Mouse (Mus musculus): Measurements from ENCODE around the gene Fastk. TPM values are rescaled to one million over a fixed set of nuclear protein-coding genes. Genes with fewer than 3 reads are reported as not detected.

Fastk gene
- total and polyA plus RNA-seq, 2 experiments from 2014 or later, result 97.9 to 174 TPM

DNA sequence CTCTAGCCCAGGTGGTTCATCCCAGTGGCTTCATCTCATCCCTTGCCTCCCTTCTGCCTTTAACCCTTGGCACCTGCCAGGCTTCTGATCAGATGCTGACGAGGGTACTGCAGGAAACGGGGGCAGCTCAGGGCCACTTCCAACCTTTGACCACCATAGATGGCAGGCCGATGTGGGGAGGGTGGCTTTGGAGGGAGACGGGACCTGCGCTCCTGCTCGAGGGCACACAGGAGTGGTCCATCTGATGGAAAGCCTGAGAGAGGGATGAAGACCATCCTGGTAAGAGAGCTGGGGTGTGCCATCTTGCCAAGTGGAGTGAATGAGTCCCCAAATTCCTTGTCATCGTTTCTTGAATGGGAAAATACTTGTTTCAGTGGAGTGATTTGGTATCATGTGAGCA, 1.9 kb downstream of the Fastk start:
- 92% methylated on average over 7 of the region's 7 CpGs for WGBS
- H3K4me3 ChIP-seq (ENCODE audit: low read depth, low read length), result no peak overlapping the region
- H3K9ac ChIP-seq (replicated peaks; ENCODE audit: low read length, poor library complexity, severe bottlenecking), result no peak overlapping the region

DNA sequence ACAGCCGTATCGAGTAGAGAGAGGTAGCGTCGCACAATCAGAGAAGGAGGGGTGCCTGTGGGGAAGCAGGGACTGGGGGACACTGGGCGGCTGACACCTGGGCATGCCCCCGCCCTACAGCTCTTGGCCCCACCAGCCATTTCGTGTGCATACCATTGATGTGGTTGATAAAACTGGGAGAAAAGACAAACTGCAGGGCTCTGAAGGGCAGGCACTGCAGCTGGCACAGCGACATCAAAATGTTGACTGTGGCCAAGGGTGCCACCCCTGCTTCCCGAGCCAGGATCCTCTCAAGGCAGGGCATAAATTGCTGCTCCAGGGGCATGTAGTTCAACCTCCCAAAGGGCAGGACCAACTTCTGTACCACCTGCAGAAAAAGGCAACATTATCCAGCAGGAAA, 3.1 kb downstream of the Fastk start:
- H3K36me3 ChIP-seq (ENCODE audit: insufficient read depth, low read length), result peaks cover 32% of the 10 kb centered on the region
- H3K9ac ChIP-seq (replicated peaks; ENCODE audit: low read length, poor library complexity, severe bottlenecking), result no peak overlapping the region
- H3K4me3 ChIP-seq (ENCODE audit: low read depth, low read length), result no peak overlapping the region
- no peak overlapping the region for H3K4me2 ChIP-seq (ENCODE audit: low read depth, low read length, poor library complexity, severe bottlenecking)
- ATAC-seq (ENCODE audit: low FRiP score) (no peak), DNase-seq (ENCODE audit: low spot score) (no peak)
- TF ChIP-seq CTCF (IDR thresholded peaks at IDR 0.05), result no peak
- peaks cover 10% of the 10 kb centered on the region; the same call in 1 of the 2 replicates for H3K4me1 ChIP-seq (ENCODE audit: insufficient read depth, low read length)
- no peaks in the 10 kb centered on the region for H3K9me3 ChIP-seq (ENCODE audit: low read length)
- 89% methylated on average over 9 of the region's 9 CpGs for WGBS
- no peak overlapping the region for H3K27ac ChIP-seq (ENCODE audit: low read depth, low read length)
- no peaks in the 10 kb centered on the region for H3K27me3 ChIP-seq (ENCODE audit: insufficient read depth, low read length)

More for the DNA sequence above, 1.9 kb downstream of the Fastk start:
- Histone ChIP-seq H3K27me3 (ENCODE audit: insufficient read depth, low read length) (no peaks in the 10 kb centered on the region), H3K36me3 (ENCODE audit: insufficient read depth, low read length) (peaks cover 32% of the 10 kb centered on the region), H3K4me1 (ENCODE audit: insufficient read depth, low read length) (peaks cover 14% of the 10 kb centered on the region), H3K27ac (ENCODE audit: low read depth, low read length) (no peak overlapping the region), H3K9me3 (ENCODE audit: low read length) (no peaks in the 10 kb centered on the region), H3K4me2 (ENCODE audit: low read depth, low read length, poor library complexity, severe bottlenecking) (no peak overlapping the region)
- TF ChIP-seq CTCF (IDR thresholded peaks at IDR 0.05), result no peak
- ATAC-seq (ENCODE audit: low FRiP score) (no peak), DNase-seq (ENCODE audit: low spot score) (no peak)

DNA sequence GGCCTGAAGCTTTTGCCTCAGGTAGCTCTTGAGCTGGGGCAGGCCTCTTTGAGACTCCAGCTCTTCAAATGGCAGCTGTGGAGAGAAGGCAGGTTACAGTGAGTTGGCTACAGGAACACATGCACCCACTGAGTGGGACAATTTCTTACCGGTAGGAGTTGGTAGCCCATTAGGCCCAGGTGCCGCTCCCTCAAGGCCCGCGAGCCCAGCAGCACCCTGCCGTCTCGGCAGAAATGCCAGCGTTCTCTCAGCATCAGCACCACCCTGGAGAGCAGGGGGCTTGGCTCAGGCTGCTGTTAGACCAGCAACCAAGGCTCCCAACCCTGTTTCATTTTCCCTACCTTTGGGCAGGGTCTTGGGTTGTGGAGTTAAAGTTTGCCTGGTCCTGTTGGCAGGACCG, 3.9 kb downstream of the Fastk start:
- peaks cover 10% of the 10 kb centered on the region; the same call in 1 of the 2 replicates for H3K4me1 ChIP-seq (ENCODE audit: insufficient read depth, low read length)
- 88% methylated on average over 8 of the region's 8 CpGs for WGBS
- H3K9ac ChIP-seq (replicated peaks; ENCODE audit: low read length, poor library complexity, severe bottlenecking), result no peak overlapping the region
- no peaks in the 10 kb centered on the region for H3K9me3 ChIP-seq (ENCODE audit: low read length)
- no peak for DNase-seq (ENCODE audit: low spot score)
- H3K27ac ChIP-seq (ENCODE audit: low read depth, low read length), result no peak overlapping the region
- peaks cover 32% of the 10 kb centered on the region for H3K36me3 ChIP-seq (ENCODE audit: insufficient read depth, low read length)
- ATAC-seq (ENCODE audit: low FRiP score), result no peak
- no peak overlapping the region for H3K4me2 ChIP-seq (ENCODE audit: low read depth, low read length, poor library complexity, severe bottlenecking)
- H3K4me3 ChIP-seq (ENCODE audit: low read depth, low read length), result no peak overlapping the region
- no peaks in the 10 kb centered on the region for H3K27me3 ChIP-seq (ENCODE audit: insufficient read depth, low read length)
- TF ChIP-seq CTCF (IDR thresholded peaks at IDR 0.05), result no peak

DNA sequence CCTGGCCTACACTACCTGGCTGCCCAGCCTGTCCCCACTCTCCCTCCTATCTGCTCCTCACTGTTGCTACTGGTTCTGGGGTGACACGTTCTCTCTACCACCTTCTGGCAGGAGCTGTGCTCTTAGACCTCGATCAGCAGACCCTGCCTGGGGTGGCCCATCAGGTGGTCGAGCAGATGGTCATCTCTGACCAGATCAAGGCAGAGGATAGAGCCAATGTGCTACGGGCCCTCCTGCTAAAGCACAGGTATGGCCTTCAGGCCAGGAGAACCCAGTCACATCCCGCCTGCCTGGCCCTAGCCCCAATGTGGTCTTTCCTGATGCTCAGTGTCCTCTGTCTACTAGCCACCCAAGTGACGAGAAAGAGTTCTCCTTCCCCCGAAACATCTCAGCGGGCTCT, 11.1 kb downstream of the Fastk start:
- no peak for ATAC-seq (ENCODE audit: low FRiP score)

DNA sequence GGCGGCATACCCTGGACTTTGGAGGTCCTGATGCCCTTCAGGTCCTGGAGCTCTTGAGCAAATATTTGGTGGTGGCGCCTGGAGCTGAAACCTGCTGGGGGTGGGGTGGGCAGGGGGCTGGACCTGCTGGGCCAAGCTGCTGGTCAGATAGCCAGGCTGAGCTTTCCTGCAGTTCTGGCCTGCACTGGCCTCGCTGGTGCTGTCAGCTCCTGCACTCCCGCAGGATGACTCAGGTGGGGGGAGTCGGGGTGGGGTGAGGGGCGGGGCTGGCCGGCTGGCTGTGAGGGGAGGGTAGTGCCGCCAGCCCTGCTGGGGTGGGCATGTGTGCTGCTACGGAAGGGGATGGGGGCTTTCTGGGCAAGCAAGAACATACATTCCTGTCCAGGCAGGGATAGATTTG, 16.5 kb downstream of the Fastk start:
- Histone ChIP-seq H3K4me3 (ENCODE audit: low read depth, low read length) (no peak overlapping the region), H3K9ac (replicated peaks; ENCODE audit: low read length, poor library complexity, severe bottlenecking) (no peak overlapping the region), H3K4me2 (ENCODE audit: low read depth, low read length, poor library complexity, severe bottlenecking) (no peak overlapping the region), H3K36me3 (ENCODE audit: insufficient read depth, low read length) (peaks cover 29% of the 10 kb centered on the region), H3K9me3 (ENCODE audit: low read length) (no peaks in the 10 kb centered on the region), H3K27me3 (ENCODE audit: insufficient read depth, low read length) (no peaks in the 10 kb centered on the region), H3K4me1 (ENCODE audit: insufficient read depth, low read length) (peaks cover 10% of the 10 kb centered on the region; the same call in 1 of the 2 replicates), H3K27ac (ENCODE audit: low read depth, low read length) (no peak overlapping the region)
- ATAC-seq (ENCODE audit: low FRiP score) (no peak), DNase-seq (ENCODE audit: low spot score) (no peak)
- 22% methylated on average over 9 of the region's 9 CpGs for WGBS
- no peak for TF ChIP-seq CTCF (IDR thresholded peaks at IDR 0.05)

More for the DNA sequence above, 11.1 kb downstream of the Fastk start:
- Histone ChIP-seq H3K27ac (ENCODE audit: low read depth, low read length) (no peak overlapping the region), H3K4me1 (ENCODE audit: insufficient read depth, low read length) (no peaks in the 10 kb centered on the region), H3K36me3 (ENCODE audit: insufficient read depth, low read length) (peaks cover 48% of the 10 kb centered on the region), H3K4me3 (ENCODE audit: low read depth, low read length) (no peak overlapping the region), H3K27me3 (ENCODE audit: insufficient read depth, low read length) (no peaks in the 10 kb centered on the region), H3K9me3 (ENCODE audit: low read length) (no peaks in the 10 kb centered on the region), H3K4me2 (ENCODE audit: low read depth, low read length, poor library complexity, severe bottlenecking) (no peak overlapping the region), H3K9ac (replicated peaks; ENCODE audit: low read length, poor library complexity, severe bottlenecking) (no peak overlapping the region)
- no peak for DNase-seq (ENCODE audit: low spot score)
- 94% methylated on average over 8 of the region's 8 CpGs for WGBS
- TF ChIP-seq CTCF (IDR thresholded peaks at IDR 0.05), result no peak

DNA sequence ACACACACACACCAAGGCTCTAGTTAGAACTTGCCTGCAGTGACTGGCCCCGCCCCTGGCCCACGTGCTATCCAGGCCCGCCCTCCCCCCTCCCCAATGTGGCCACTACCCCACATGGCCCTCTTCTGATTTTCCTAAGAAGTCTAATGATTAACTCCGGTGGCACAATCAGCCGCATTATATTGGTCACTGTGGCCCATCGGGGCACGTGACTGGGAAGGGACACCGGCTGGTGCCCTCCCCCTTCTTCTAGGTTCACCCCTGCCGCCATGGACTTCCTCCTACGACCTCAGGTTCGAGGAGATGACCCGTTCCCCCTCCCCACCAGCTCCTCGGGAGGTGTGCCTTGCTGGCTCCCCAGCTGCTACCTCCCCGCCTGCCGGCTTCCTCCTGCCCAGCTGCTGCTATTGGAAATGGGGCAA, 17.1 kb downstream of the Fastk start:
- Histone ChIP-seq H3K9me3 (ENCODE audit: low read length) (no peaks in the 10 kb centered on the region), H3K4me3 (ENCODE audit: low read depth, low read length) (no peak overlapping the region), H3K36me3 (ENCODE audit: insufficient read depth, low read length) (peaks cover 29% of the 10 kb centered on the region), H3K4me2 (ENCODE audit: low read depth, low read length, poor library complexity, severe bottlenecking) (no peak overlapping the region), H3K4me1 (ENCODE audit: insufficient read depth, low read length) (peaks cover 10% of the 10 kb centered on the region; the same call in 1 of the 2 replicates), H3K27me3 (ENCODE audit: insufficient read depth, low read length) (no peaks in the 10 kb centered on the region), H3K27ac (ENCODE audit: low read depth, low read length) (no peak overlapping the region), H3K9ac (replicated peaks; ENCODE audit: low read length, poor library complexity, severe bottlenecking) (no peak overlapping the region)
- no peak for TF ChIP-seq CTCF (IDR thresholded peaks at IDR 0.05)
- ATAC-seq (ENCODE audit: low FRiP score) (no peak), DNase-seq (ENCODE audit: low spot score) (no peak)
- WGBS, result 11% methylated on average over 13 of the region's 15 CpGs
